Mouse (Mus musculus) heart, adult 2 months (tissue): Measurements from ENCODE around the gene Ccdc187. TPM values are rescaled to one million over a fixed set of nuclear protein-coding genes. Genes with fewer than 3 reads are reported as not detected.
A peak's percentile ranks its signal among the peaks of the same experiment; 100 is the strongest.

Source experiments
- DNase-seq, 2 experiments: peaks; one replicate each; pipeline ENCODE4 v3.0.0; 2021
- H3K27ac ChIP-seq: fragments of 200-600 bp; 2 replicates; pipeline ENCODE4 v1.8.1; 2022
- H3K27me3 ChIP-seq: fragments of 200-500 bp; 2 replicates; pipeline ENCODE4 v1.6.1; 2012; ENCODE audit warnings: mild to moderate bottlenecking, low read length, inconsistent platforms, mixed read lengths; ENCODE audit not compliant: control insufficient read depth, insufficient read depth
- H3K36me3 ChIP-seq: fragments of 200-500 bp; 2 replicates; pipeline ENCODE4 v1.6.1; 2012; ENCODE audit warnings: low read length, inconsistent platforms; ENCODE audit not compliant: control insufficient read depth, insufficient read depth
- H3K4me1 ChIP-seq: fragments of 200-500 bp; 2 replicates; pipeline ENCODE4 v1.6.1; 2011; ENCODE audit warnings: low read length; ENCODE audit not compliant: control insufficient read depth, insufficient read depth
- H3K4me3 ChIP-seq: fragments of 200-600 bp; 2 replicates; pipeline ENCODE4 v1.8.1; 2022
- H3K79me2 ChIP-seq: fragments of 200-500 bp; replicated peaks from 2 replicates; pipeline ENCODE4 v1.6.1; 2012; ENCODE audit warnings: mild to moderate bottlenecking, inconsistent platforms, low read length, moderate library complexity, mixed read lengths; ENCODE audit not compliant: control insufficient read depth, insufficient read depth
- H3K9ac ChIP-seq: fragments of 200-500 bp; 2 replicates; pipeline ENCODE4 v1.6.1; 2012; ENCODE audit warnings: low read depth, mild to moderate bottlenecking, control low read depth, inconsistent platforms, low read length, mixed read lengths
- CTCF ChIP-seq: fragments of 200-600 bp; IDR thresholded peaks from 2 replicates; pipeline ENCODE4 v1.8.1; 2022; ENCODE audit warnings: antibody characterized with exemption, mild to moderate bottlenecking, moderate library complexity
- EP300 ChIP-seq: fragments of 200-500 bp; IDR thresholded peaks from 2 replicates; pipeline ENCODE4 v1.6.1; 2011; ENCODE audit warnings: low read depth, low read length, control low read depth; ENCODE audit not compliant: insufficient read depth
- POLR2A ChIP-seq: fragments of 200-500 bp; IDR thresholded peaks from 2 replicates; pipeline ENCODE4 v1.6.1; 2011; ENCODE audit warnings: mild to moderate bottlenecking, low read depth, low read length, control low read depth; ENCODE audit not compliant: insufficient read depth
- WGBS: fragments of 180-500 bp; shearing (Covaris S2); methylation state at CpG from one replicate; pipeline ENCODE4 v1.1.7; 2018; 5-methylcytosine and 5-hydroxymethylcytosine counted together
- intact Hi-C: fragments of 180-260 bp; cut with DNase I; formaldehyde crosslinking; loops from one replicate; pipeline ENCODE4 v1.15.1; 2025
- polyA plus RNA-seq: library from polyadenylated mRNA; depleted of rRNA; stranded (reverse); fragments of >200 nt; gene quantifications from 2 replicates; pipeline ENCODE4 v1.2.3, GENCODE M21; 2012
- total RNA-seq, 2 experiments: library from RNA; stranded (reverse); gene quantifications; 2 replicates each; pipeline ENCODE4 v1.2.3; 2021

Gene Ccdc187
- total and polyA plus RNA-seq, 3 experiments: 0.09 to 0.37 (median 0.13) TPM

DNA sequence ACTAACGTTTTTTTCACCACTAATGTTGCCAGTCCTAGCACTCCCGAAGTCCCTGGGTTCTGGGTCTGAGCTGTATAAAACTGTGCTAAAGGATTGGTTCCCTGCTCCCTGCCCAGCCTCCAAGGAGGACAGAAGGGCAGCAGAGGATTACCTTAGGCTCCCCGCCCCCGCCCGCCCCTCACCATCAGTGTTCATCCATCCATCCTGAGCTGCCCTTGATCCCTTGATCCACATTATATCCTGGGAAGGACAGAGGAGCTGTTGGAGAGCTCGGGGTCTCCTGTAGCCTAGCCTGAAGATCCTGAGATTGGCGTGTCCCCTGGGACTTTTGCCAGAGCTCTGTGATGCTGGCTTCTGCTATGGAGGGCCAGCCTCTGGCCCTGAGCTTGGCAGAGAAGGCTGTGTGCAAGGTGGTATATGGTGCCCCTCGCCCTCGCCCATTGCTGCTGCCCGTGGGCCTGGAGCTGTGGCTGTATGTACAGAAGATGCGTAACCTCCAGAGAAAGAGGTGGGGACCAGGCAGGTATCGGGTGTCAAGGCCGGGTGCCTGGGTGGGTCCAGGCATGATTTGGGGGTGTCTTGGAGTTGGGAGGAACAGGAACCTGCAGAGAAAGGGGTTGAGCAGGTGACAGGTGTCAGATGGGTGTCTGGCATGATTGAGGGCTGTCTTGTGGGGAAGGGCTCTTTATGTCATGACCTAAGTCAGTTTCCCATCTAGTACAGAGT, 25.3 kb upstream of the Ccdc187 start:
- 91% methylated on average over 13 of the region's 13 CpGs for WGBS
- Histone ChIP-seq H3K4me3 (no peak overlapping the region), H3K9ac (no peak overlapping the region), H3K27me3 (no peaks in the 10 kb centered on the region), H3K79me2 (no peaks in the 10 kb centered on the region), H3K4me1 (peaks cover 5% of the 10 kb centered on the region), H3K27ac (no peak overlapping the region), H3K36me3 (no peaks in the 10 kb centered on the region)
- intact Hi-C loops: loop anchor here (5.0 kb wide), 1 partner anchor 33 kb away; the partner anchor contains the start of gene Dnlz
- DNase-seq: no peak
- no peak for TF ChIP-seq CTCF
- no peak for TF ChIP-seq POLR2A
- no peak for TF ChIP-seq EP300

DNA sequence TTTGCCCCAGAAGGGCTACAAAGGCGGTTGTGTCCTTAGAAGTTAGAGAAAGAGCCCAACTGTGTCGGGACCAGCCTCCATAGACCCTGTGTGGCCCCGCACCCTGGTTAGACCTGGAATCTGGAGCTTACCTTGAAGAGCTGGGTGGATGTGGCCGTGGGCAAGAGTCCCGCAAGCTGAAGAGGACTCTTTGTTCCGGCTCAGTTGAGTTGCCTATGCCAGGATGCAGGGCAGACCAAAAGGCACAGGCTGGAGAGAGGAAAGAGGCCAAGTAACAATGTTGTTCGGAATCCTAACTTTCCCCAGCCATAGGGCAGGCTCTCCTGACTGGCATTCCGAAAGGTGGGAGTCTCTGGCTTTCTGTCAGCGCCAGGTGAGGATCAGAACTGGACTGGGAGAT, 24.8 kb upstream of the Ccdc187 start:
- H3K27ac ChIP-seq: no peak overlapping the region
- H3K9ac ChIP-seq: no peak overlapping the region
- TF ChIP-seq CTCF (no peak), POLR2A (no peak), EP300 (no peak)
- H3K27me3 ChIP-seq: no peaks in the 10 kb centered on the region
- no peak overlapping the region for H3K4me3 ChIP-seq
- peaks cover 5% of the 10 kb centered on the region for H3K4me1 ChIP-seq
- intact Hi-C loops: loop anchor here (5.0 kb wide), 1 partner anchor 33 kb away; the partner anchor contains the start of gene Dnlz
- DNase-seq: peak in 1 of 2 experiments; percentile 2
- WGBS: 84% methylated on average over 9 of the region's 9 CpGs
- H3K36me3 ChIP-seq: no peaks in the 10 kb centered on the region
- H3K79me2 ChIP-seq: no peaks in the 10 kb centered on the region

DNA sequence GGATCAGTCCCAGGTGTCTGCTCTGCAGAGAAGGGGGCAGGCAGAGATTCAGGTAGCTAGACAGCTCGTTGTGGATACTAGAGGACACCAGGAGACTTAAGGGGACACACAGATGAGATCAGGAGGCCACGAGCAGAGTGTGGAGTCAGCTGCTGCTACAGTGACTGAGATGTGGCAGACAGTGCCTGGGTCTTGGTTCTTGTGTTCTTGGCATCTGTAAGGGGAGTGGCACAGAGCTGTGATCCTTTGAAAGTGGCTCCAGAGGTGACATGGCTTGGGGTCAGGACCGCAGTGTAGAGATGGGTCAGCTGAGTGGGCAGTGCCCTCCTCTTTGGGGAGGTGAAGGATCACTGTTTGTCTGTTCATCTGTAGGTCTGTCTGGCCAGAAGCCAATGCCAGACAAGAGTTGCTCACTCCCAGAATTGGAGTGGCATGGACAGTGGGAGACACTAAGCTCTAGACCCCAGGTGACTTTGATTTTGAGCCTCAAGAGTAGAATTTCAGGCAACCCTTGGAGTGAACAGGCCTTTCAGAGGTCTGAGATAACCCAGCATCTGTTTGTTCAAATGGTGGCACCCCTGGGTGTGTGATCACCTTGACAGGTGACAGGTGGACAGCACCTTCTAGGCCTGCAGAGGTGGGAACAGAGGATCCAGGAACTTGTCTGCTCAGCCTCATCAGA, 23.8 kb upstream of the Ccdc187 start:
- DNase-seq: peak in 1 of 2 experiments; percentile 2
- Histone ChIP-seq H3K4me1 (peaks cover 5% of the 10 kb centered on the region), H3K27ac (no peak overlapping the region), H3K79me2 (no peaks in the 10 kb centered on the region), H3K36me3 (no peaks in the 10 kb centered on the region), H3K4me3 (no peak overlapping the region), H3K9ac (no peak overlapping the region), H3K27me3 (no peaks in the 10 kb centered on the region)
- WGBS: 93% methylated on average over 3 of the region's 3 CpGs
- TF ChIP-seq CTCF (no peak), EP300 (no peak), POLR2A (no peak)
- intact Hi-C loops: loop anchor here (5.0 kb wide), 1 partner anchor 34 kb away; the partner anchor contains the start of gene Dnlz

DNA sequence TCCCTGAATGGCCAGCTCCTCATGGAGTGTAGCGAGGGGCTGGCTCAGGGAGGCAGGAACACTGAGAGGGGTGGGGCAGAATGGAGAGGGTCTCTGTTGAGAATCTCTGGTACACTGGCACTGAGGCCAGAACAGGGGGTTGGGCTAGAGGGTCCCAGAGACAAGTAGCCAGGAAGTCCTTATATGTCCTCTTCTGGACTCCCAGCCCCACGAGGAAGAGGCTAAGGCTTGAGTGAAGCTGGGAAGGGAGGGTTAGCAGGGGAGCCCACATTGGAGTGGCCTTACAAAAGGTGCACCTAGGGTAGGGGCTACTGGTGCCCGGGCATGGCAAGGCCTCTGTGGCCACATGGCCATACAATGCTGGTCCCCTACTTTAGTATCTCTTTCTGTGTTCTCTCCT, 23.0 kb upstream of the Ccdc187 start:
- Histone ChIP-seq H3K36me3 (no peaks in the 10 kb centered on the region), H3K9ac (no peak overlapping the region), H3K27ac (no peak overlapping the region), H3K4me3 (no peak overlapping the region), H3K4me1 (peaks cover 5% of the 10 kb centered on the region), H3K27me3 (no peaks in the 10 kb centered on the region), H3K79me2 (no peaks in the 10 kb centered on the region)
- 66% methylated on average over 3 of the region's 3 CpGs for WGBS
- DNase-seq: peak in 1 of 2 experiments; percentile 2
- intact Hi-C loops: loop anchor here (5.0 kb wide), 1 partner anchor 35 kb away; the partner anchor contains the start of gene Dnlz
- no peak for TF ChIP-seq CTCF
- TF ChIP-seq EP300: no peak
- TF ChIP-seq POLR2A: no peak

DNA sequence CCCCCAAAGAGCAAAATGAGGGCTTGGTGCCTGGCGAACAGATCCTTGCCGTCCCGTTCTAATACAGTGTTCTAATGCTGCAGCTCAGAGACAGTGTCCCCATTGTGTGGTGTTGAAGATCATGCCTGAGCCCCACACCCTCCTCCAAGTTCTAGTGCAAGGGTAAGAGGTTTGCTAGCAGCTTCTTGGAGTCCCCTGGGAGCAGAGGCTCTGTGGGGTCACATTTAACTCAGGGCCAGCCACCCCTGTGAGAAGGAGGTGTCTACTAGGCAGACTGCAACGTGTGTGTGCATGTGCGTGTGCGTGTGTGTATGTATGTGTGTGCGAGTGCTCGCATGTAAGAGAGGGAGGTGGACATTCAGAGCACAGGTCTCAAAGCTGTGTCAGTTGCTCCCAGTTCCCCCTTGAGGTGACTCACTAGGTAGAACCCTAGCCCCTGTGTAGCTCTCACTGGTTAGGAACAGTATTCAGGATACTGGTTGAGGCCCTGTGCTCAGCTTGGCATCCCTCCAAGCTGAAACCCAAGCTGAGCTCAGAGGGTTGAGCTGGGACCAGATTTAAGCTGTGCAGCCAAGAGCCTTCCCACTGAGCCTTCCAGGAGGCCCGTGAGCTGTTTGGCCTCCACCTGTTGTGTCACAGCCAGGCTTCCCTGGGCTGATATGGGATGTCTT, 22.4 kb upstream of the Ccdc187 start:
- Histone ChIP-seq H3K27me3 (no peaks in the 10 kb centered on the region), H3K4me3 (peak overlapping the region; percentile 91), H3K36me3 (no peaks in the 10 kb centered on the region), H3K4me1 (peaks cover 5% of the 10 kb centered on the region), H3K79me2 (no peaks in the 10 kb centered on the region), H3K27ac (peak overlapping the region; percentile 94; the same call in 1 of the 2 replicates), H3K9ac (no peak overlapping the region)
- TF ChIP-seq CTCF: no peak
- no peak for TF ChIP-seq POLR2A
- no peak for TF ChIP-seq EP300
- intact Hi-C loops: loop anchor here (5.0 kb wide), 1 partner anchor 36 kb away; the partner anchor contains the start of gene Dnlz
- DNase-seq: peak in 1 of 2 experiments; percentile 22
- WGBS: 51% methylated on average over 9 of the region's 9 CpGs
